8 mouse cellular contexts compared by ENCODE assay signal in genomic region chr11:44696539-44697201, GRCm38 (mm10).
DNase-seq lines count a peak whose midpoint lies in the region; ATAC-seq and TF ChIP-seq lines count a peak whose summit lies in the region.

No protein-coding gene starts in this region.

- H3K4me2 ChIP-seq in intestine, embryonic 15.5 days (replicated peaks): peak overlapping the region; percentile 37; the same call in 1 of the 2 replicates
- no peak overlapping the region for H3K4me2 ChIP-seq in intestine, postnatal 0 days (replicated peaks; ENCODE audit: low read depth)
- H3K4me2 ChIP-seq in hindbrain, embryonic 15.5 days: peak overlapping the region; percentile 40
- H3K4me2 ChIP-seq in neural tube, embryonic 14.5 days (ENCODE audit: low read depth, low read length): peak overlapping the region; percentile 32; the same call in 1 of the 2 replicates

- H3K36me3 ChIP-seq in intestine, embryonic 15.5 days: no peaks in the 10 kb centered on the region
- no peaks in the 10 kb centered on the region for H3K36me3 ChIP-seq in intestine, postnatal 0 days (ENCODE audit: control insufficient read depth, insufficient read depth)
- H3K36me3 ChIP-seq in hindbrain, embryonic 15.5 days: no peaks in the 10 kb centered on the region
- no peaks in the 10 kb centered on the region for H3K36me3 ChIP-seq in neural tube, embryonic 14.5 days (ENCODE audit: control insufficient read depth, insufficient read depth, low read length)

- no peaks in the 10 kb centered on the region for H3K9me3 ChIP-seq in intestine, embryonic 15.5 days
- no peaks in the 10 kb centered on the region for H3K9me3 ChIP-seq in intestine, postnatal 0 days (ENCODE audit: control insufficient read depth)
- H3K9me3 ChIP-seq in hindbrain, embryonic 15.5 days: no peaks in the 10 kb centered on the region
- no peaks in the 10 kb centered on the region for H3K9me3 ChIP-seq in neural tube, embryonic 14.5 days (ENCODE audit: control insufficient read depth, low read length)

- no peak overlapping the region for H3K4me3 ChIP-seq in intestine, embryonic 15.5 days (replicated peaks)
- H3K4me3 ChIP-seq in intestine, postnatal 0 days (ENCODE audit: low read depth, low read length): no peak overlapping the region
- peak overlapping the region; percentile 10; the same call in 1 of the 2 replicates for H3K4me3 ChIP-seq in hindbrain, embryonic 15.5 days
- no peak overlapping the region for H3K4me3 ChIP-seq in neural tube, embryonic 14.5 days (ENCODE audit: low read depth, low read length)

- no peak for ATAC-seq in intestine, embryonic 15.5 days
- ATAC-seq in intestine, postnatal 0 days: no peak
- ATAC-seq in hindbrain, embryonic 15.5 days (ENCODE audit: low FRiP score, low read depth): peak; percentile 68
- peak; percentile 64 for ATAC-seq in neural tube, embryonic 14.5 days (ENCODE audit: low read depth)

- no peaks in the 10 kb centered on the region for H3K27me3 ChIP-seq in intestine, embryonic 15.5 days (replicated peaks)
- no peaks in the 10 kb centered on the region for H3K27me3 ChIP-seq in intestine, postnatal 0 days (replicated peaks; ENCODE audit: control insufficient read depth, insufficient read depth, low read length)
- no peaks in the 10 kb centered on the region for H3K27me3 ChIP-seq in hindbrain, embryonic 15.5 days
- no peaks in the 10 kb centered on the region for H3K27me3 ChIP-seq in neural tube, embryonic 14.5 days (ENCODE audit: control insufficient read depth, insufficient read depth, low read length)

- H3K27ac ChIP-seq in intestine, embryonic 15.5 days: no peak overlapping the region
- H3K27ac ChIP-seq in intestine, postnatal 0 days (ENCODE audit: low read depth, low read length): no peak overlapping the region
- peak overlapping the region; percentile 56; the same call in 1 of the 2 replicates for H3K27ac ChIP-seq in hindbrain, embryonic 15.5 days (replicated peaks)
- peak overlapping the region; percentile 30 for H3K27ac ChIP-seq in neural tube, embryonic 14.5 days (ENCODE audit: low read depth, low read length)

- DNase-seq in cerebellum, postnatal 14 days: peak; percentile 73 to 79
- no peak for DNase-seq in left cerebral cortex, adult 8-10 months (ENCODE audit: low spot score in 2 of 2)
- DNase-seq in left cerebral cortex, adult 11 months (ENCODE audit: low spot score): no peak
- DNase-seq in testis, postnatal 10 days (ENCODE audit: low spot score): no peak

- 0 out of 2 replicates have a peak, but pooled peaks cover 5% of the 10 kb centered on the region for H3K4me1 ChIP-seq in intestine, embryonic 15.5 days (replicated peaks)
- H3K4me1 ChIP-seq in intestine, postnatal 0 days (replicated peaks; ENCODE audit: control insufficient read depth, insufficient read depth, low read length): no peaks in the 10 kb centered on the region
- H3K4me1 ChIP-seq in hindbrain, embryonic 15.5 days (replicated peaks): peaks cover 27% of the 10 kb centered on the region
- peaks cover 27% of the 10 kb centered on the region for H3K4me1 ChIP-seq in neural tube, embryonic 14.5 days (ENCODE audit: control insufficient read depth, insufficient read depth, low read length)

- TF ChIP-seq CTCF in intestine, postnatal 0 days (IDR thresholded peaks at IDR 0.05; ENCODE audit: low read depth): no peak

- WGBS in intestine, embryonic 15.5 days: 15% methylated on average over 16 of the region's 16 CpGs
- 24% methylated on average over 16 of the region's 16 CpGs for WGBS in intestine, postnatal 0 days
- WGBS in hindbrain, embryonic 15.5 days: 8% methylated on average over 16 of the region's 16 CpGs
- 6% methylated on average over 16 of the region's 16 CpGs for WGBS in neural tube, embryonic 14.5 days

- H3K9ac ChIP-seq in intestine, embryonic 15.5 days: no peak overlapping the region
- H3K9ac ChIP-seq in intestine, postnatal 0 days (ENCODE audit: low read depth, low read length): no peak overlapping the region
- no peak overlapping the region for H3K9ac ChIP-seq in hindbrain, embryonic 15.5 days
- no peak overlapping the region for H3K9ac ChIP-seq in neural tube, embryonic 14.5 days (replicated peaks; ENCODE audit: low read depth, low read length)

Comparison
In these comparisons a context has a peak if more than half of its experiments do, and no peak if none do; other contexts are left out.
1. ATAC-seq: peak in hindbrain, embryonic 15.5 days (single experiment) and neural tube, embryonic 14.5 days (single experiment); none in intestine, embryonic 15.5 days (single experiment) and intestine, postnatal 0 days (single experiment).
2. H3K27ac ChIP-seq: peak in hindbrain, embryonic 15.5 days (single experiment) and neural tube, embryonic 14.5 days (single experiment); none in intestine, embryonic 15.5 days (single experiment) and intestine, postnatal 0 days (single experiment).
3. DNase-seq: peak in cerebellum, postnatal 14 days (2 of 2); none in left cerebral cortex, adult 8-10 months (0 of 2), left cerebral cortex, adult 11 months (single experiment) and testis, postnatal 10 days (single experiment).